Mouse (Mus musculus): Measurements from ENCODE around the gene Cbx1. TPM values are rescaled to one million over a fixed set of nuclear protein-coding genes. Genes with fewer than 3 reads are reported as not detected.
A peak's percentile ranks its signal among the peaks of the same experiment; 100 is the strongest.
"Not testable (repeated sequence)": the region's sequence is repeated elsewhere in the genome, so short reads cannot be mapped to it uniquely, and the experiment has no call there.

Cbx1 gene
- polyA plus RNA-seq, 2 experiments from 2014 or later, result 56.8 to 60.2 TPM

- ATAC-seq, result no peak
These were observed 13.3 kb upstream of the Cbx1 start for GRCm38 (mm10) chr11:96775665-96776064.

- no peak for ATAC-seq
These were observed 12.9 kb upstream of the Cbx1 start for GRCm38 (mm10) chr11:96776068-96776467.

- ATAC-seq, result peak; percentile 95
These were observed 11.7 kb upstream of the Cbx1 start, which contains the start of gene Snx11 for GRCm38 (mm10) chr11:96776968-96777962. TSS of gene Snx11 (minus strand) at chr11:96777559.

GRCm38 (mm10) chr11:96778061-96778627 is 10.8 kb upstream of the Cbx1 start:
- not testable (repeated sequence) for ATAC-seq

GRCm38 (mm10) chr11:96780306-96780705 is 8.6 kb upstream of the Cbx1 start:
- ATAC-seq, result no peak

- ATAC-seq, result no peak
These were observed 7.5 kb upstream of the Cbx1 start for GRCm38 (mm10) chr11:96781425-96781824.

- ATAC-seq, result not testable (repeated sequence)
These were observed 4.1 kb upstream of the Cbx1 start for GRCm38 (mm10) chr11:96784847-96785246.

GRCm38 (mm10) chr11:96786731-96787450 is 2.0 kb upstream of the Cbx1 start:
- no peak for ATAC-seq

GRCm38 (mm10) chr11:96789990-96790389 is 1.1 kb downstream of the Cbx1 start:
- ATAC-seq, result no peak

- no peak for ATAC-seq
These were observed 1.8 kb downstream of the Cbx1 start for GRCm38 (mm10) chr11:96790681-96791080.

- ATAC-seq, result no peak
These were observed 6.6 kb downstream of the Cbx1 start for GRCm38 (mm10) chr11:96795491-96795890.

GRCm38 (mm10) chr11:96796081-96796480 is 7.2 kb downstream of the Cbx1 start:
- no peak for ATAC-seq

GRCm38 (mm10) chr11:96796586-96796985 is 7.7 kb downstream of the Cbx1 start:
- no peak for ATAC-seq

- ATAC-seq, result no peak
These were observed 10.6 kb downstream of the Cbx1 start for GRCm38 (mm10) chr11:96799511-96799910.

- ATAC-seq, result no peak
These were observed 16.7 kb downstream of the Cbx1 start for GRCm38 (mm10) chr11:96805606-96806005.

- no peak for ATAC-seq
These were observed 19.1 kb downstream of the Cbx1 start for GRCm38 (mm10) chr11:96808066-96808465.

GRCm38 (mm10) chr11:96809562-96810235 is 20.8 kb downstream of the Cbx1 start:
- no peak for ATAC-seq

- not testable (repeated sequence) for ATAC-seq
These were observed 22.3 kb downstream of the Cbx1 start for GRCm38 (mm10) chr11:96811188-96811587.

GRCm38 (mm10) chr11:96813455-96813854 is 24.5 kb downstream of the Cbx1 start:
- no peak for ATAC-seq

- no peak for ATAC-seq
These were observed 25.0 kb downstream of the Cbx1 start for GRCm38 (mm10) chr11:96813920-96814319.

GRCm38 (mm10) chr11:96814443-96814842 is 25.5 kb downstream of the Cbx1 start:
- ATAC-seq, result no peak

GRCm38 (mm10) chr11:96815895-96816294 is 27.0 kb downstream of the Cbx1 start:
- ATAC-seq, result no peak
